Mouse (Mus musculus) hematopoietic stem cell, adult 5-6 weeks (primary cell): Measurements from ENCODE around the gene Ankrd65. TPM values are rescaled to one million over a fixed set of nuclear protein-coding genes. Genes with fewer than 3 reads are reported as not detected.
"Not testable (repeated sequence)": the region's sequence is repeated elsewhere in the genome, so short reads cannot be mapped to it uniquely, and the experiment has no call there.

Experiments used
- ATAC-seq, 2 experiments: fragments of 125-278 bp in 1 of 2; replicated peaks in 1 of 2; 2 replicates each; pipeline ENCODE4 v1.8.0; 2016 to 2017; ENCODE audit warnings: inconsistent platforms in 2 of 2, mild to moderate bottlenecking in 2 of 2, moderate number of reproducible peaks in 2 of 2, low read depth in 1 of 2, moderate TSS enrichment in 1 of 2; ENCODE audit not compliant: low FRiP score in 2 of 2, poor library complexity in 2 of 2, severe bottlenecking in 2 of 2, insufficient read depth in 1 of 2, low TSS enrichment in 1 of 2
- total RNA-seq: library from RNA; stranded (forward); fragments of 172-1452, 232-1000 nt; gene quantifications from 2 replicates; pipeline ENCODE4 v1.2.3, GENCODE M21; 2017

Gene Ankrd65
- total RNA-seq, 1 experiment from 2014 or later, result not detected

DNA sequence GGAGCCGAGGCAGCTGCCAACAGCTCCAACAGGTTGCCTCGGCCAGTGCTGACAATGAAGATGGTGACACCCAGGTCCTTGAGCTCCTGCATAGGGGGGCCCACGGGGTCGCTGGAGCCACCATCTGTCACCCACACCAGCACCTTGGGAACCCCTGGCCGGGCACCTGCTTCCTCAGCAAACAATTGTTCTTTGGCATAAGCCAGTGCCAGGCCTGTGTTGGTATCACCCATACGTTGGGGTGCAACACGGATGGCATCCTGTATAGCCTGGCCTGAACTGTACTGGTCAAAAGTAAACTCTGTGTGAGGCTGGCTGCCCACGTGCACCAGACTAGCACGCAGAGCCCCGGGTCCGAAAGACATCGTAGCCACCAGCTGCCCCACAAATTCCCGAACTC is 17.5 kb upstream of the Ankrd65 start:
- no peak for ATAC-seq

DNA sequence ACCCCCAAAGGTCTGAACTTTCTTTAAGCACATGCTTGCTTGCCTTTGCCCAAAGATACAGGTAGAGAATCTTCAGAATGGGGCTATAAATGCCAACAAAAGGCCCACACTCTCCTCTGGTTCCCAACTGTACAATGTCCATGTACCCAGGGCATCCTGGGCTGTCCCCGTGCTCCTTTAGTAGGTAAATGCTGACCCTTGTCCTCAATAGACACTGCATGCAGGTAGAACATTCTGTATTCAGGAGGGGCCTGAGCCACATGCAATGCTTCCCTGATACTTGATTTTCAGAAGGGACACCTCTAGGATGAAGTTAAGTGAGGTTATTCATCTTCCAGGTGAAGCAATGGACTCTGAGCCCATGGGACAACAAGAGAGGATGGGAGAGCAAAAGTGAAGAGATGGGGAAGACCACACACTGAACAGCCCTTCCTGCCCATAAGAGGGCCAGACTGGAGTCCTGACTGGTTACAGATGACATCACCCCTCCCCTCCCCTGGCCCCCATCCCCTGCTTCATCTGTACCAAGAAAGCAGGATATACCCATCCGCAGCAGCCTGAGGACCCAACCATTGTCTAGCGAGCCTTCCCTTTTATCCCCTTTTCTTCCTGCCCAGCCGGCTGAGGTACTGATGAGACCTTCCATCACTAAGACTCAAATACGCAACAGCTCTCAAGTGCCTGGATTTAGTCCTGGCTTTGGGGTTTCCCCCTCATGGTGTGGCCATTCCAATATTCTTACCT is 16.7 kb upstream of the Ankrd65 start:
- ATAC-seq, result no peak

DNA sequence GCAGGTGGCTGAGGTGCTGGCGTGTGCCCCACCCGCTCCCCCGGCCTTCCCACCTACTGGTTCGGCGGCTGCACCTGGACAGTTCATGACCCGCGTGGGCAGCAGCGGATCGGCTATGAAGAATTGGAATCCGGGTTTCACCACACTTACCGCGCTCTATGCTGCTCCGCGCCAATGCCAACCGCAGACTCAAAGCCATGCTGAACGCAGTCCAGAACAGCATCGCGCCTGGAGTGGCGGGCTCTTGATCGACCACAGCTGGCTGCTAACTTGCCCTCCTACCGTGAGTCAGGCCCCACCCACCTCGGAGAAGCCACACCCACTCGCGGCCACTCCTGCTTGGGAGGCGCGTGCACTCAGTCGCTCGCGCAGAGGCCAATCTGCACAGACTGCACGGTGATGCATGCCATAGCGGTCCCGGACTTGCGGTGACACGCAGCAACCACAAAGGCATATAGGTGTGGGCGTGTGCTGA is 15.9 kb upstream of the Ankrd65 start, which contains the start of gene Vwa1:
Gene Vwa1 (minus strand): TSS at position 419 of the 475 bp plus-strand sequence.
- ATAC-seq, result peak; percentile 74 to 77

DNA sequence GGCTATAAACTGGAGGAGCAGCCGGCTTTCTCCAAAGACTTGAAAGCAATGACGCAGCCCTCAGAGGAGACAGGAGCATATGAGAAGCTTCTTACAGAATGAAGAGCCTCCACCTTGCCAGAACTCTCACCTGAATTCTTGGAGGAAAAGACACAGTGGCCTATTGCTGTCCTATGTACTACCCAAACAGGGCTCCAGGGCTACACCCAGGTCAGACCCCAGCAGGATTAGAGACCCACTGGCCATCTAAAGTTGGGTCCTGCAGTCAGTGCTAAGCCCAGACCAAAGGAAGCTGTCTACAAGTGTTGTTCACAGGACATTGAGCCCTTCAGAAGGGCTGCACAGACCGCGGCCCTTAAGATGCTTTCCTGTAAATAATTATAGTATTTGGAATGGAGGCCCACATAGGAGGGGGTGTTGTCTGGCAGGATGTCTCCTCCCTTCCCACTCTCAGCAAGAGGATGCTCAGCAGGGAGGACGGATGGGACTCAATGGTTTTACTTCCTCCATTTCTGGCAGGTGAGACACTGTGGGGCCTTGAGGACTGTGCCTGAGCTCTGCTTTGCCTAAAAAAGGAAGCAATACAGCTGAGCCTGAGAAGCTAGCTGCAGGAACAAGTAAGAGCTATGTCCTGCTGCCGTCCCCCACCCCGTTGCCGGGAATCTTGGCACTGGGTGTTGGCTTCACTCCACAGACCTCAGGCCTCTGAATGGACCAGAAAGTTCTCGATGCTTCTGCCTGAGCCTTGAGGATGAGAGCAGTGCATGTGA is 15.1 kb upstream of the Ankrd65 start:
- ATAC-seq, result peak; percentile 22 to 38; a peak in 1 of 4 replicates

DNA sequence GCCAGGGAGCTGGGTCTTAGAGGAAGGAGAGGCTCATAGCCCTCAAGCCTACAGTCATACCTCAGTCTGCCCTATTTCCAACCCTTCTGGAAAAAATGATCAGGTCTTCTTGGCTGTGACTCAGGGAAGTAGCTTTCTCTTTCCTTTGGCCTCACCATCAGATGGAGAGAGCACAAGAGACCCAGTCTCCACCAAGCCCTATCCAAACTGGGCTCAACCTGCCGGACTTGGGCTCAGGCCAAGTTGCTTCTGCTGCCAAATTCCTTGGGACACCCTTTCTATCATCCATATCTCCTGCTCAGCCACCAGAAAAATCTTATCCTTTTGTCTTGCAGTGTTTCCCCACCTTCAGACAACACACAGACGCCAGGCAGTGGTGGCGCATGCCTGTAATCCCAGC is 14.4 kb upstream of the Ankrd65 start:
- ATAC-seq, result no peak

DNA sequence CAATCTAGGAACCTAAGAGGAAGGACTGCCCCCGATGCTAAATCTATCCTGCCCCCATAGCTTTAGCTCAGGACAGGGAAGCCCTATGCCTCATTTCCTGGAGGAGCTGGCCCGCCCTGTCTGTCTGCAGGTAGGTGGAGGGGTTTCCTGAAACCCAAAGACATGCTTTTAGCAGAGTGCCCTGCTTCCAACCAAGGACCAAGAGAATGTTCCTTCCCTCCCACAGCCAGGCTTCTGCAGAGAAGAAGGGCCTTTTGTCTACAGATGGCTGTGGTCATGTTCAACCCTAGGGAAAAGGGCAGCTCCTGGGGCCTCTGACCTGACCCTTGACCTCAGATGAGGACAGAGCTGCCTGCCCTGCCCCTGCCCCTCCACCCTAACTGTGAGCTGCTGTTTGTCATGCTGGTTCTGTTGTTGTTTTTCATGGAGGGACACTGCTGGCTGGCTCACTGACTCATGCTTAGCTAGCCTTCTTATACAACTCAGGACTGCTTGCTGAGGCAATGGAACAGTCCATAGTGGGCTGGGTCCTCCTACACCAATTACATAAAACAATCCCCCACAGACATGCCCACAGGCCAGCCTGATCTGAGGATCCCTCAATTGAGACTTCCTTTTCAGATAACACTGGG is 13.4 kb upstream of the Ankrd65 start:
- ATAC-seq, result no peak

DNA sequence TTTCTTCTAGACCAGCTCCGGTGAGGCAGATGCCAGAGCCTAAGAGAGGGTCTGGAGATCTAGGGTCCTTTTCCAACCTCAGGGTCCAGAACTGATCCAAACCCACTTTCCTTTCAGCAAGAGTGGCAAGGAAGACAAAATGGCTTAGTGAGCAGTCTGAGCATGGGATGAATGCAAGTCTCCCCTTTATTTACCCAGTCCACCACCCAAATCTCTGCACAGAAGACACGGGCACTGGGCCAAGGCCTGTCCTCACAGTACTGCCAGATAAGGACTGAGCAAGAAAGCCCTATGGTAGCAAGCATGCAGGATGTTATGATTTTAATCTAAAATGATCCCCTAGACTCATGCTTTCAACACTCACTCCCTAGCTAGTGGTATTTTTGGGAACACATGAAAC is 12.4 kb upstream of the Ankrd65 start:
- no peak for ATAC-seq

DNA sequence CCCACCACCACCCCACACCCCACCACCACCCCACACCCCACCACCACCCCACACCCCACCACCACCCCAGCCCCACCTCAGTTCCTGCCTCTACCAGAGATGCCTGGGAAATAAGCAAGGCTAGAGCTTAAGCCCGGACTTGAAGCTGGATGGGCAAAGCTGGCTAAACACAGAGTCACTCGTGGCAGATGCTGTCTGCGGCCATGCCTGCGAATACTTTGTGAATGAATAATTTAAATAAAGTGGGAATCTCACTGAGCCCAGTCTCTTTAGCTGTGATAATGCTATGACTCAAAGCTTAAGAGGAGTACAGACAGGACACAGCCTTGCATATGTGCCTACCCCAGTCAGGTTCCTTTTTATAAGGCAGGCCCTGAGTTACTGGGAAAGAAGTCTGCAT is 10.7 kb upstream of the Ankrd65 start:
- ATAC-seq, result no peak

DNA sequence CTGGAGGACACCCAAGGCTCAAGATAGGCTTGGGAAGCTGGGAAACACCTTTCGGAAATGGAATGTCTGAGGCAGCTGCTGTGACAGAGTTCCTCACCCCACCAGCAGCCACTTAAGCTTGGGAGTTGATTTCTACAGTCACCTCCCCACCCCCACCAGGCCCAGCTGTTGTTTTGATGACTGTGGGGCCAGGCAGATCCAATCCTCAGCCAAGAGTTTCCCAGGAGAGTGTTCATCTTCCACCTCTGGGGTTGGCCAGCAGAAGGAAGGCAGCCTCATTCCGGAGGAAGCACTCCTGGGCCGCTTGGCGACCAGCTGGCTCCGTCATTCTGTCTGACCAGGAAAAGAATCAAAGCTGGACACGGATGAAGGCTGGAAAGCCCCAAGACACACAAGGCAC is 9.3 kb upstream of the Ankrd65 start:
- no peak for ATAC-seq

DNA sequence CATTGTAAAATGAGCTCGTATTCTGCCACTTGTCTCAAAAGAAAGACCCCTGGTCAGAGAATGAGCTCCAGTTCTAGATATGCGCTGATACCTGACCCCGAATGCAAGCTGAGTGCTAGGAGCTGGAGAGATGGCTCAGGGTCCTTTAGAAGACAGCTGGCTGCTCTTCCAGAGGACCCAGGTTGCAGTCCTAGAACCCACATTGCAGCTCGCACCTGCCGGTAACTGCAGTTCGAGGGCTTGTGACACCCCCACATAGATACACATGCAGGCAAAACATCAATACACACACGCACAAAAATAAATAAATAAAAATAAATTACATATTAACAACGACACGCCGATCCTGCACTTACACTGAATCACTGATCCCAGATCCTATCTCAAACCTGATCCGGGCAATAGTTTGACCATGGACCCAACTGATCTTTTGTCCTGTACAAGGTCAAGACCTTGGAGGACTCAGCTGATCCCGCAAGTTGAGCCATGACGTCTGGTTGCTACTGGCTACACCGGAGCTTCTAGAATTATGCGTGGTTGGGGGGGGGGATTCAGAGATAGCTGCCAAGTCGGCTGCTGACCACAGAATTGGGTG is 6.7 kb upstream of the Ankrd65 start:
- no peak for ATAC-seq

DNA sequence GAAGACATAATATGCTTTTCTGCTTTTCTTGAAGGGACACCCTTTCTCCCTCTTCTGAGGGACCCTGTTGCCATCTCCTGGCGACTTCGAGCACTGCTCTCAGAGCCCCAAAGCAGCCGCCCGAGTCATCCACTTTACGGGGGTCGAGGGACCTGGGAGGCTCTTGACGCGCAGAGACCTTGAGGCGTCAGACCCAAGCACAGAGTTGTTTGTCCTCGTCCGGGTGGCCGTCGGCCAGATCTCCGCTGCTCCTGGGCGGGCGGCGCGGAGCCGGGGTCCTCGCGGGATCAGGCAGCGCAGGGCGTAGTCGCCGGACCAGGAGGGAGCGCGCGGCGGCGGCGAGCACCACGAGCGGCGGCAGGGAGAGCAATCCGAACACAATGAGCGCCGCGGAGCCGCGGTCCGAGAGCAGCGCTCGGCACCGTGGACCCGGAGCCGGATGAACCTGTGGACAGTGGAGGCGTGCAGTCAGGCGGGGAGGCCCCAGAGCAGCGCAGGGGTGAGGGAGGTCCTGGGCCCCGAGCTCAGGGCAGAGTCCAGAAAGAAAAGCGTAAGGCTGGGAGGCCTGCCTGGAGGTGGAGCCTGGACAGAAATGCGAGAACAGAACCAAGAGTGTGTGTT is 6.0 kb upstream of the Ankrd65 start:
- ATAC-seq, result peak; percentile 64 to 85

DNA sequence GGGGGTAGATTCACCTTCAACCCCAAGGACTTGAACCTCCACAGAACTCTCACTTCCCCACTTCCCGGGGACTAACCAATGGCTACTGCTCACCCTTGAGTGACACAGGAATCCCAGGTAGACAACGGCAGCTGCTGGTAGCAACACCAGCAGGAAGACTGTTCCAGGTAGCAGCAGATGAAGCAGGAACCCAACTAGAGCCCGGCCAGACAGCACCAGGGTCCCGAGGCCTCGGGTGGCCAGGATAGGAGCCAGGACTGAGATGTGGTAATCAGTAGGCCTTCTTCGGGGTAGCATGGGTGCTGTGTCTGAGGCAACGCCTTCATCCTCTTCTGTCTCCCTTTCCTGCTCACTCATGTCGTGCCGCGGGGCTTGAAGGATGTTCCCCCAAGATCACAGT is 5.0 kb upstream of the Ankrd65 start:
- no peak for ATAC-seq

DNA sequence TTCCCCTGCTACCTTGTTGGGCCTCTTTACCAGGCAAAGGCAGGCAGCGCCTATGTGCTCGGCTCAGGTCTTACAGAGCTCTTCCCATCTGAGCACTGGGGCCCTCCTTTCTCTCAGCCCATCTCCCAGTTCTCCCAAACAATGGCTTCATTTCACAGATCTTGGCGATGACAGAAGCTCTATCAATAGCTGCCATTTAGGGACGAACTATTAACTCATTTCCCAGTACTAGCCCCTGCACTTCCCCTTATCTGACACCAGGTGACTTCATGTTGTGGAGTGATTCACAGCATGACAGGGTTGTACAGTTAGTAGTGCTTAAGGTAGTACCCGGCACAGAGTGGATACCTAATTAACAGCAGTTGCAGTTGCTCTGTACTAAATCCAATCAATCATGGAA is 4.4 kb upstream of the Ankrd65 start, which contains the start of gene Tmem88b:
Gene Tmem88b (minus strand): TSS at position 56 of the 400 bp plus-strand sequence.
- ATAC-seq, result no peak

DNA sequence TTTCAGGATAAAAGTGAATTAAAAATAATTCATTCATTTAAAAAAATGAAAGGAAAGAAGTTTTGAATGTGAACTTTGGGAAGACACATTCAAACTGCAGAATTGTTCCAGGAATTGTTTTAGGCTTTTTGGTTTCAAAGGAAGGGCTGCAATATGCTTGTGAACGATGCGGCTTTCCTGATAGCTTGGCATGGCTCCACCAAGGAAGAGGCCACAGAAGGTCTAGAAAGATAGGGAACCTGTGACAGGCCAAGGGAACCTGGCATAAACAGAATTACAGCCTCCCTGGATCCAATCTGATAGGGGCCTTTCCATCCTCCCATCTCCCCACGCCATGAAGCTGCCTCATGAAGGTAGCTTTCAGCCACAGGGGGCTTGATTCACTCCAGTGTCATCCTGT is 1.9 kb upstream of the Ankrd65 start:
- ATAC-seq, result peak; percentile 20 to 61; a peak in 3 of 4 replicates

DNA sequence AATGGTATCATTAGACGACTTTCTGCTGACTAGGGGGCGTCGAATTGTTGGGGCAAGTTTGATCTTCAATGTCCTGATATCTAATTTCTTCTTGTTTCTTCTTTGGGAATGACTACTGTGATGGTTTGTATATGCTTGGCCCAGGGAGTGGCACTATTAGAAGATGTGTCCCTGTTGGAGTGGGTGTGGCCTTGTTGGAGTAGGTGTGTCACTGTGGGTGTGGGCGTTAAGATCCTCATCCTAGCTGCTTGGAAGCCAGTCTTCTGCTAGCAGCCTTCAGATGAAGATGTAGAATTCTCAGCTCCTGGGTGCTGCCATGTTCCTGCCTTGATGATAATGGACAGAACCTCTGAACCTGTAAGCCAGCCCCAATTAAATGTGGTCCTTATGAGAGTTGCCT is 1.4 kb upstream of the Ankrd65 start:
- ATAC-seq, result not testable (repeated sequence)

DNA sequence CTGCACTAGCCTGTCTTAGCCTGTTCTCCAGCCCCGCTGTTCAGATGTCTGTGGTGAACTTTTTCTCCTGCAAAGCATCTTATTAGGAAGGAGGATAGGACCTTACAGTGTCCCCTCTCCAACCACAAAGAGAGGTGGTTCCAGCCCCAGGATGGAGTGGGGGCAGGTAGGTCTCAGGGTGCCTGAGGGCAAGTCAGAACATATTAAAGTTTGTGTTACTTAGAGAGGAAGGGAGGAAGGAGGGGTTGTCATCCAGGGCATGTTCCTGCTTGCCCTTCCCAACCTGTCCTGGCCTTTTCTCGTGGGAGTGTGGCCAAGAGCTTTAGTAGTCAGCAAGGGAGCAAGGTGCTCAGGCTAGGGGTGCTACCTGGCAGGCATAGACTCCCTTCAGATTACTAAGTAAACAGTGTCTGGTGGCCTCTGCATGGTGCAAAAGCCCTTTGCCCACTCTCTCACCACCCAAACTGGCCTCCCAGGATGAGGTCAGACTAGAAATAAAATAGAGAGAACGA is 467 bp downstream of the Ankrd65 start:
- no peak for ATAC-seq

DNA sequence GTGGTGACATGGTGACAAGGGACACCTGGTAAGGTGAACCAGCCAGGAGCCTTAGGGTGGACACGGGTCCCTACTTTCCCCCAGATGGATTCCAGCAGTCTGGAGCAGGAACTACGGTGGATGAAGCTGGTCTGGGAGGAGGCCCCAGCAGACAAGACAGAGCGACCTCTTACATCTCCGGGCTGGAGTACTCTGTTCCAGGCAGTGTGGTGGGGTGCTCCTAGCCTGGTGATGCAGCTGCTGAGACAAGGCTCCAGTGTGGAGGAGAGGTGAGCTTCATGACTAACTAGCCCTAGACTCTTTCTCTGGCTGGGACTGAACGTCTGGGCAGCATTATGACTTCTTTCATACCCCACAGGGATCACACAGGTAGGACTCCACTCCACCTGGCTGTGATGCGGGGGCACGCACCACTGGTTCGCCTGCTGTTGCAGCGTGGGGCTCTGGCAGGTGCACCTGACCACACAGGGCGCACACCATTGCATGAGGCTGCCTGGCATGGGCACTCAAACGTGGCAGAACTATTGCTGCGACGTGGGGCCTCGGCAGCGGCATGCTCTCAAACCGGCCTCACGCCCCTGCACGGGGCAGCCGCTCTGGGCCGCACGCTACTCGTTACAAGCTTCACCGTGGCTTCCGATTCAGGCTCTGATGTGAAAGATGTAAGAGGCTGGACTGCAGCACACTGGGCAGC is 1.1 kb downstream of the Ankrd65 start:
- no peak for ATAC-seq
